Mouse (Mus musculus): Measurements from ENCODE around the gene Zfpm1. TPM values are rescaled to one million over a fixed set of nuclear protein-coding genes. Genes with fewer than 3 reads are reported as not detected.

Gene Zfpm1
- 1.2 and 1.9 TPM in 2 replicates for polyA plus RNA-seq (2021; fragmentation: Nextera tagmentation)
- long read RNA-seq, experiment 1, partial matches to known transcripts: 1 of 5 reads
- long read RNA-seq, experiment 1, other reads (novel, unspliced or antisense): 4 of 5 reads
- long read RNA-seq, experiment 2, partial matches to known transcripts: 3 of 5 reads
- long read RNA-seq, experiment 2, other reads (novel, unspliced or antisense): 2 of 5 reads

GRCm38 (mm10) chr8:122282035-122282358, at the start of gene Zfpm1:
TSS of gene Zfpm1 (plus strand) at chr8:122282141.

GRCm38 (mm10) chr8:122360696-122361416, 78.9 kb downstream of the Zfpm1 start, which contains the start of gene Trhr2:
TSS of gene Trhr2 (minus strand) at chr8:122360746.

GRCm38 (mm10) chr8:122376365-122377231, 94.7 kb downstream of the Zfpm1 start, which contains the start of gene Zc3h18:
TSS of gene Zc3h18 (plus strand) at chr8:122376609.

Other genes with a start within 250 kb of the Zfpm1 start
- gene Trhr2, start 78.6 kb downstream of the Zfpm1 start, polyA plus RNA-seq (2021; fragmentation: Nextera tagmentation): 0.10 TPM in 1 of 2 replicates, not detected in the other
- gene Zc3h18, start 94.5 kb downstream of the Zfpm1 start, polyA plus RNA-seq (2021; fragmentation: Nextera tagmentation): 4.1 and 4.5 TPM in 2 replicates
- gene Il17c, start 139.9 kb downstream of the Zfpm1 start, polyA plus RNA-seq (2021; fragmentation: Nextera tagmentation): not detected in 2 replicates
- 38.7 and 50.1 TPM in 2 replicates for gene Cyba, start 150.8 kb downstream of the Zfpm1 start, polyA plus RNA-seq (2021; fragmentation: Nextera tagmentation)
- 29.1 and 29.9 TPM in 2 replicates for gene Mvd, start 161.3 kb downstream of the Zfpm1 start, polyA plus RNA-seq (2021; fragmentation: Nextera tagmentation)
- gene Snai3, start 178.6 kb downstream of the Zfpm1 start, polyA plus RNA-seq (2021; fragmentation: Nextera tagmentation): not detected in 2 replicates
- gene Rnf166, start 193.9 kb downstream of the Zfpm1 start, polyA plus RNA-seq (2021; fragmentation: Nextera tagmentation): 21.5 and 23.2 TPM in 2 replicates
- 21.3 and 21.5 TPM in 2 replicates for gene Ctu2, start 194.0 kb downstream of the Zfpm1 start, polyA plus RNA-seq (2021; fragmentation: Nextera tagmentation)